Mouse (Mus musculus) thymus, postnatal 14 days (tissue): ENCODE data around the gene Atf6.

Experiments
- DNase-seq: peaks from one replicate; pipeline ENCODE4 v3.0.0; 2021

The Atf6 gene

DNA sequence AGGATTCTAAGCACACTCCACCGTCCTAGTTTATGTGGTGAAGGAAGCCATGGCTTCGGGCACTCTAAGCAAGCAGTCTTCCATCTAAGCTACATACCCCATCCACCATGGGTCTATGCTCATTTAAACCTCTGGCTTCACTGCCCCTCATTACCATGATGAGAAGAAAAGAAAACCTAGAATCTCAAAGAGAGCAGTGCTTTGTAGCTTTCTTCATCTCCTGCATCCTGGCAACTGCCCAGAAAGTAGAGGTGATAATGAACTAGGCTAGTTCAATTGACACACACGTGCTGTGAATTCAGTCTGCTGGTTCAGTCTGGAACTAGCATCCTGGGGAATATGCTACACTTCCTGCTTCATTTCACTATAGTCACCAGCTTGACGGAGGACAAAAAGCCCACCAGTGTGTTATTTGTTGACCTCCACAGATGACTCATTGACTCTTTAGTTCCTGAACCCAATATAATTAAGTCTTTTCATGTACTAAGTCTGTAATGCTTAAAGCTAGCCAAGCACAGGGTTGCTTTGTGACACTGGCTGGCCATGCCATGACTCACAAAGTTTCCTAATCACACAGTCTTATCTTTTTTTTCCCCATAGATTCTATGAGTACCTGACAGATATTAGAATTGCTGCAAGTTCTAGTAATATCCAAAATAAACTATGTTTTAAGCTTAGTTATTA, 162.5 kb downstream of the Atf6 start:
- no peak for DNase-seq

DNA sequence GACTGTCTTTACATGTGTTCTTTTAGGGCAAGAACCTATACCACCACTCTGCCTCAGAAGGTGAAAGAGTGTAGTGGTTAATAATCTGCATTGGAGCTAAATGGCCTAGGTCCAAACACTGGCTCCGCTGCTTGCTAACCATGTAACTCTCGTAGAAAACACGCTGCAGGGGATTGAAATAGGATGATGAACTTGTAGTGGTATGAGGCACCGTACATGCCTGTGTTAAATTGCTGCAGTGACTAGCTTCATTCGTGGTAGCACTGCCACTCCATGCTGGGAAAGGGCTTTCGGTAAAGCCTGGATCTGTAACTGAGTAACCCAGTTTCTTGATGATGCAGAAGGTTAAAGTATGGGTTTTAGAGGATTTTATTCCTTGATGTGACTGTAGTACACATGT, 163.5 kb downstream of the Atf6 start:
- no peak for DNase-seq

DNA sequence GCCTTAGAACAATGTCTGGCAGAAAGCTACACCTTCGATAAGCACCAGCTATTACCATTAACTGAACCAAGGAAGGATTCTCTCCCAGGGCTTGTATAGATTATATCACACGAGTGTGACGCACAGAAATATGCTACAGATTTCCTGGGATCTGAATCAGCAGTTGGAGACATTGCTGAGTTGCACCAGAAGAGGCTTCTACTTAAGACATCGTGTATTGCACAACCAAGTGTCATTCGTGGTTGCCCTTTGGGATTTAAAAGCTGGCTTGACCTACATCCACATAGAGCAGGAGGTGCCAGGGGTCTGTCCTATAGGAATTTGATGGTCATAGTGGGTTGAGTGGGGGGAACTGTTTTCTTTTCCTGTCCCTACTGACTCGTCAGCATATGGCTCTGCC, 164.6 kb downstream of the Atf6 start:
- no peak for DNase-seq

DNA sequence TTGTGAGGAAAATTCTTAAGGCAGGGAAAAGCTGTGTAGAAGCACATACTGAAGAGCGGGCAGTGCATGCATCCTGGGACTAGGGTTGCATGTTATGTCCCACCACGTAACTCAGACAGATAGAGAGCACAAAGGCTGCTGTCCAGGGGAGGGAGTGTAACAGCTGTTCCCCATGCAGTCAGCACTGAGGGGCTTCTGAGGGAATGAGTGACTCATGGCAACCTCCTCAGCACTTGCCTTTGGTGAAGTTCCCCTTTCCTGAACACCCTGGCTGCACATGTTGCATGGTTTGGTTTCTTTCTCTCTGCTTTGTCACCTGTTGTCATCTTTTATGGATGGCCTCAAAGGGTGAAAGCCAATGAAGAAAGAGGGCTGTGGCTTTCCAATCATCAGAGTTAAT, 165.3 kb downstream of the Atf6 start:
- DNase-seq: no peak

DNA sequence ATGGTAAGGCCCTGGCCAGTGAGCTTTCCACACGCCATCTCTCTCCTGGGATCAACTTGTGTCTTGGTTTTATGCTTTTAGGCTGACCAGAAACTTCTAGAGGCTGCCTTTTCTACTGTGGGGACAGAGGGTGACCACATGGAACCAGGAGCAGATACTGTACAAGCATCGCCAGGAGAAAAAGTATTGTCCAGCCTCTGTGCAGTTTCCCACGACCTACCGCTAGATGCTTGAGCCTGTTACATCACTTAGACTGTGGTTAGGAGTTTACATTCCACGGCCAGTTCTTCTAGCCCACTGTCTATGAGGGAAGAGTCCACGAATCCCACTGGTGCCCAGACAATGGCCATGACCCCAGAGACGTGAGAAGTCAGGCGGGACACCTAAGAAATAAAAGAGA, 166.0 kb downstream of the Atf6 start:
- DNase-seq: no peak

DNA sequence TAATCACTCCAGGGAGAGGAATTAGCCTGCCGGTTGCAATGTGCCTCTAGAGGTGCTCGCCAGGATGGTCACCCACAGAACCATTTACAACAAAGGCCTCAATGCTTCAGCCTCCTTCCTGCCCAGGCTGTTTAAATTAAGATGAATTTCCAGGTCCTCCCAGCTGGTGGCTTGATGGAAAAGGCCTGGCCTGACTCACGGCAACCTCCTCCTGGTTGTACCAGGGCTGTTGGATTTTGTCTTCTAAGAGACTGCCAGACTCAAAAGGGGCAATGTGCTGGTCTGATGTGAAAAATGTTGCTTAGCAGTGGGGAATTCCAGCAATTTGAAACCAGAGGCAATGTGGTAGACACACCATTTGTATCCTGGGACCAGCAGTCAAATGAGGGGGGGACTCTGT, 166.4 kb downstream of the Atf6 start:
- no peak for DNase-seq

DNA sequence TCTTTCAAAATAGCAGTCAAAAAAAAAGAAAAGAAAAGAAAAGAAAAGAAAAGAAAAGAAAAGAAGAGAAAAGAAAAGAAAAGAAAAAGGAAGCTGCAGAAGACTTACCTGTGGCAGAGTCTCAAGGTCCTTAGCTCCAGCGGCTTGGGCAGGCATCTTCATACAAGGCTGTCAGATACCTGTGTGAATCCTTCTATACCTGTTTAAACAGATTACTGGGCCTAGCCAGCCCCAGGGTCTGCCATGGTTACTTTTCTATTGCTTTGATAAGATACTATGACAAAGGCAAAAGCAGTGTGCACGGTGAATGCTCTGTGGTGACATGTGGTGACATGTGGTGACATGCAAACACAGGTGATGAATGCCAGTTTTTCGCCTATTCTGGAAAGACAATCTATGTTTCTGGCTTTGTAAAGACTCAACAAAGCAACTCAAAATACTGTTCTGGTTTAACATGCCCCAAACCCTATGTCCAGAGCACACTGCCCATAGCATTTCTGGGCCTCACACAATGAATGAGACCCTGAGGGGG, 167.0 kb downstream of the Atf6 start:
- DNase-seq: no peak

DNA sequence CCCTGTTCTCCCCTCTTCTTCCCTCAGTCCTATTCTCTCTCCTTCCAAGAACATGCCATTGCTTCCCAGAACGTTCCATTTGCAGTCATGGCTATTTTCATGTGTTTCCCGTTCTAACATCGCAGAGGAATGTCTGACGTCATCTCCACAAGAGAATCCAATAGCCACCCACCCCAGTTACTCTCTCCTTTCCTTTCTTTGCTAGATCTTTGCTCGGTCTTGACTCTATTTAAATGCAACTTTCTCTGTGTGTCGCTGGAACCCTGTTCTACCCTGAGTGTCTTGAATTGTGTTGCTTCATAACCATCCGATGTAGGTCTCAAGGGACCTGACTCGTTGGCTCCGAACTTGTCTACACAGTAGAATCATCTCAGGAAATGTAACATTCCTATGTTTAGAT, 168.0 kb downstream of the Atf6 start:
- no peak for DNase-seq

DNA sequence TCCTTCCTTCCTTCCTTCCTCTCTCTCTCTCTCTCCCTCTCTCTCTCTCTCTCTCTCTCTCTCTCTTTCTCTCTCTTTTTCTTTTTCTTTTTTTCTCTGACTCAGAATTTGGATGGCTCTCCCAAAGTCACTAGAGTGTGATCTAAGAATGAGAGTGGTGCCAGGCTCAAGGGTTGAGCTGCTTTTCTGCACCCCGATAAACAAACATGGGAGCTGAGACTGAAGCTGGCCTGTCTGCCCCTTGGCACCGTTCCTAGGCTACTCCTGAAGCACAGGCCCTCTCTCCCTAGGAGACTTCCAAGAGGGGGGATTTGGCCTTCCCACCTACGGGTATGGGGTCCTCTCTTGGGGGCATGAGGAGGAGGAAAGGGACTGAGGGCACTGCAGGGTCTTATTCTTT, 168.8 kb downstream of the Atf6 start:
- no peak for DNase-seq

DNA sequence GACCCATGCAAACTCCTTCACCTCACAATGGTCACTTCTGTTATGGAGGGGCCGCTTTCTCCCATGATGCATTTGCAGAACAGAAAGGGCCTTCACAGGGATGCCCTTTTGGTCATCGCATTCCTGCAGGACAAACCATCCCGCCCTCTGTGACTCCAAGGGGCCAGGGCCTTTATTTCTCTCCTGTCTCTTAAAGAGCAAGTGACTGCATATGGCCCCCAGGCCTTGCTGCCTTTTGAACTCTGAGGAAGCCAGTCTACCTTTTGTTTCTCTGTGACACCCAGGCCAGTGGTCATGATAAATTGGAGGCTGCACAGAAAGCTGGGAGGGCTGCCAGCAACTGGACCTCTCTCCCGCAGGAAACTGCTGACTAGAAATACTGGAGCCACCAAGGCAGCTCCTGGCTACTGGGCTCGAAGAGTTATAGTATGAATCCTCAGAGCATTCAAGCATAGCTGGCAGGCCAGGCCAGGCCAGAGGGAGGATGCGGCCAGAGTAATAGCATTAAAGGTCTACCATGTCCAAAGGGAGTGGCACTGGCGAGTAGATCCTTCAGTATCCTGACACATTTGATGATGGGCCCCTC, 169.7 kb downstream of the Atf6 start:
- DNase-seq: no peak

DNA sequence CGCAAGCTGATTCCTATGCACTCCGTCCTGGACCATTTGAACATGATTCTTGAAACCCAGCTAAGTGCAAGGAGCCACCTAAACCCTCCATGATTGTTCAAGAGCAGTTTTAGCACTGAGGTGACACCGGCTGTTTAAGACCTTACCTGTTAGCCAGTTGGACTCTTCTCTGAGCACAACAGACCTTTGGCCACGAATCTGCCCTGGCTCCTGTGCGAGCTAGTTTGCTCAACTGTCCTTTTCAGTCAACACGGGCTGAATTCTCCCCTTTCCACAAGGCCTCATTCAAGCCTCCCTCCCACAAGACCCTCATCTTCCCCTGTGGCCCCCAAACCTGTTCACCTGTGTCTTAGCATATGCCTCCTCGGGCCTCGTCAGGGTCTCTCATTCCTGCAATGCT, 170.6 kb downstream of the Atf6 start:
- DNase-seq: no peak

DNA sequence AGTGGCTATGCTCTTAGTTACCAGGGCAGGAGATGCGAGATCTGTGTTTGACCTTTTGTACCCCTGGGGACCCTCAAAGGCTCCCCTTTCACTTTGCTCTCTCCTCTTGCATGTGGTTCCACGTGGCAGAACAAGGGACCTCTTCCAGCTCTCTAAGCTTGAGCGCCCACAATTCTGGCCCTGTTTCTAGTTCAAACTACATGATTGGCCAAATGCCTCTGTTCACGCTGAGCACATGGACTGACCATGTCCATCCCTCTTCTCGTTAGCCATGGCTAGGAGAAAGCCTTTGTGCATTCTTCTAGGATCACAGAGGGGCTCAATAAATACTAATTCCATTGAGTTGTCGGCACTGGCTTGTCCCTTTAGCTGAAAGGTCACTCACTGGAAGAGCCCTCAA, 172.2 kb downstream of the Atf6 start:
- no peak for DNase-seq

DNA sequence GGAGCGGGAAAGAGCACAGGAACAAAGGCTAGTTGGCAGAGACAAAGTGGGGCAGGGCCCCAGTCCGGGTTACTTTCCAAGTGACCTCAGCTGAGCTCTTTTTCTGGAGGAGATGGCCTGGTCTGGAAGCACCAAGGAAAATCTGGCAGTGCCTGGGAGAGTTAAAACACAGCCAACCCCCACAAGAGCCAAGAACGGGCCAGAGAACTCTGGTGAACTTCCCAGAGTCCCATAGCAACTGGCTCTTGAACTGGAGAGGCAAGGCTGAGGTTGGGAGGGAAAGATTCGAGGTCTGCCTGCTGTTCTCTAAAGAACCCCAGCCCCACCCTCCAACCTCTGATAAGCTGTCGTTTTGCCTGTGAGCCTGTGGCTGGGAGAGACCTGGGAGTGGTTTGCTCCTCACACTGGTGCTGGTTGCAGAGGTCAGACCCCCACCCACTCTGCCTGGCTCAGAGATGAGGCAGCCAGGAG, 172.7 kb downstream of the Atf6 start:
- no peak for DNase-seq

DNA sequence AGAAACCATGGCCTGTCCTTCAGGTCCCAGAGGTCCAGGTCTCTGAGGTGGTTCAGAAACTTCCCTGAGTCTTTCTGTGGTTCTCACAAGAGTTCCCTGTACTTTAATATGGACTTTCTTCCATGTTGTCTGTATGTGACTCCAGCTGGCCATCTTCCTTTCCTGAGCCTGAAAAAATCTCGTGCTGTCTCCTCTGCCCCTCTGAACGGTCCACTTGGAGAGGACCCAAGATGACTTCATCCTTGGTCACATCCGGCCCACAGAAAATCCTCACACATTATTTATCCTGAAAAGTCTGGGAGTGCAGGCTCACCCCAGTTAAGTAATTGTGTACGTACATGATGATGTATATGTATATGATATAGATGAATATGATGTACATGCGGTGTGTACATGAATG, 176.3 kb downstream of the Atf6 start:
- no peak for DNase-seq

DNA sequence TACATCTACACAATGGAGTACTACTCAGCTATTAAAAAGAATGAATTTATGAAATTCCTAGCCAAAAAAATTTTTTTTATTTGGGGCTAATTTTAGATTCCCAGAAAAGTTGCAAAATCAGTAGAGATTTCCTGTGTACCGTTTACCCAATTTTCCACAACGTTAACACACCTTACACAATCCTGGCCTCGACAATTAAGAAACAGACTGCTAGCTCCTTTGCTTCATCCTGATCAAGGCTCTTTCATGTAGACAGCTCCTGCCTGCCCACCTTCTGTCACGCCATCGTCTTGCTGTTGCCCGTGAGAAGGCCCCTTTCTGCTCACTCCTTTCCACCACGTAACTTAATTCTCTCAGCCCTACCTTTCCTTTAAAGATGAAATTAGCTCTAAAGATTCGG, 177.8 kb downstream of the Atf6 start:
- DNase-seq: no peak

DNA sequence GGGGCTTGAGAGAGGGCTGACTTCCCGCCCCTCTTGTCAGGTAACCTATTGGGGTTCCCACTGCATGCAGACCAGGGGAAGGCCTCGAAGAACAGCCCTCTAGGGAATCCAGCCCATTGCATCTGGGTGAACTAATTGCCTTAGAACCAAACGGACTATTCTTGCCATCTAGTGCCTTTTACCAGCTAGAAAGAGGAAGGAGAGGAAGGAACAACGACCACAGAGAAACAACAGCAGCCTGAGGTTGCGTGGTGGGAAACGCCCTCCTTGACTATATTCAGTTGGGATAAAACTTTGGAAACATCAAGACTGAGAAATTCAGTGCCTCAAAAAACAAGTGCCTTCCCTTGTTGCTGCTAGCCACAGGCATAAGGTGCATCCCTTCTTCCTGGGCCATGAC, 183.7 kb downstream of the Atf6 start:
- DNase-seq: no peak

DNA sequence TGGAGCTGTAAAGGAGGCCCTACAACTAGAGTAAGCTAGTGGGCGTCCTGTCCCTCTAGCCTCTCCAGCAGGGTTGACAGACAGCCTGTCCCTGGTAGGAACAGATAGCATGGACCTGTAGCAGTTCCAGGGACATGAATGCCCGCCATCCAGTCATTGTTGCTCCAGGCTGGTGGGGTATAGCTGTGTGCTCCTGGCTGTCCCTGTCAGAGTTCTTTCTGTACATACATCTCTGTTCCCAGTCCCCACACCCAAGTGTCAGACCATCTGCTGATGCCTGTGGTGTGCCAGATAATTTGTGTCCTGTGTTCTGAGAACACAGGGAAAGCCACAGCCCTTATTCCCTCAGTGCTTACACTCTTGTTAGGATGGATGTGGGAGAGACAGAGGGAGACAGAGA, 187.9 kb downstream of the Atf6 start:
- DNase-seq: no peak

DNA sequence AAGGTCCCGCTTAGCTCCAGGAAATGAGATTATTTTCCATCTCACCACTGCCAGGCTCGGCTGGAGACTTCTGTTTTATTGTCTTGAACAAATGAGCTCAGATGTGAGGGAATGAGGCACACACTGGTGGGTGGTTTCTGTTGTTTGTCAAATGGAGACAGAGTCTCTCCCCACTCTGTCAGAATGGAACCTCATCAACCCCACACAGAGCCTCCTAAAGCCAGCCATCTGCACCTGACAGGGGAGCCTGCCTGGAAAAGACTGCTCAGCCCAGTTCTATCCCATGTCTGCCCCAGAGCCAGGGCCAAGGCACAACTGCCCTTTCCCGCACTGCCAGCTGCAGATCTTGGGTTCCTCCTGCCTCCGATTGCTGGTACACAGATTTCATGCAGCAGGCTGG, 188.7 kb downstream of the Atf6 start:
- DNase-seq: no peak

DNA sequence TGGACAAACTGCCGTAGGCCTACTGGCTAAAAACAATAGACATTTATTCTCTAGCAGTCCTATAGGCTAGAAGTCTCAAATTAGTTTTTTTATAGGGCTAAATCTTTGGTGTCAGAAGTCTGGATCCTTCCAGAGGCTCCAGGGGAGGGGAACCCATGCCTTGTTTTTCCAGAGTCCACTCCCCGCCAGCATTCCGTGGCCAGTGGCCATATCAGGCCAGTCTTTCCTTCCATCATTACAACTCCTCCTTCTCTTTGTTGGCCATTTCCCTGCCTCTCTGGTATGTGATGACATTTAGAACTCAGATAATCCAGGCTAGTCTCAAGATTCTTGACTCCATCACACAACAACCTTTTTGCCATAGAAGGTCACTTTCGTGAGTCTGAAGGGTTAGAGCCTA, 189.9 kb downstream of the Atf6 start:
- DNase-seq: no peak

DNA sequence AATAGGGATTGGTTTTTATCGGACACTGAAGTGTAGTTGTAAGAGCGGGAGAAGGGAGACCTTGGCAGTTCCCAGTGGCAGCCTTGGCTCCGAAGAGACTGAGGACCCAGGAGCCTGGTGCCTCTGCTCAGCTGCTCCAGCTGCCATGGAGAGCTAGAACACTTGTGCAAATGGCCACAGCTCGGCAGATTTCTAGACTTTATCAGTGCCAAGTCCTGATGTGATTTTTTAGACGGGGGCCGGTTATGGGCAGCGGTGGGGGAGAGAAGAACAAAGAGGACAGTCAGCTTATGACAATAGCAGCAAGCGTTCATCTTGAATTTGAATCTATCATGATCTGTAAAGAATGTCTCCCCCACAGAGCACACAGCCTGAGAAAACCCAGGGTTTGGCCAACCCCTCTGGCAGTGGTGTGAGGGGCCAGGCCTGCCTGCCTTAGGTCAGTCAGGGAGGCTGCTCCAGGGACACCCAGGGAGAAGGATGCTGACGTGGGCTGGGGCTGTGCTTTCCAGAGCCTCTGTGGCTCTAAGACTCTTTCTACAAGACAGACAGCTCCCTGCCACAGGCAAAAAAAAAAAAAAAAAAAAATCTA, 193.3 kb downstream of the Atf6 start:
- no peak for DNase-seq

DNA sequence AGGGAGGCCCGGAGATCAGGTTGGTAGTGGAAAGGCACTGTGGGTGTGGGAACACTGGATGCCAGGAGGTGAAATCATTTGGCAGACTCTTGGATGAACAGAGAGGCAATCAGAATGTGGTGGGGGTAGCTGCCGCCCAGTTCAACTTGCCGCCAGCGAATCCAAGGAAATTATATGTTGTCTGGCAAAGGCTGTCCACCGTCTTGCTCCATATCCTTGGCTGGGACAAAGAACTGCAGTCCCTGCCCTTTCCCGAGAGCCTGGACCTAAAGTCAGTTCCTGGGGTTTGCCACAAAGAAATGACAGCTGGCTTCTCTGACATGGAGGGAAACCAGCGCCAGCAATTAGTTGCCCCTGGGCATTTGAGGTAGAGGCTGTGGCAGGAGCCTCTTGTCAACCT, 202.4 kb downstream of the Atf6 start:
- no peak for DNase-seq

DNA sequence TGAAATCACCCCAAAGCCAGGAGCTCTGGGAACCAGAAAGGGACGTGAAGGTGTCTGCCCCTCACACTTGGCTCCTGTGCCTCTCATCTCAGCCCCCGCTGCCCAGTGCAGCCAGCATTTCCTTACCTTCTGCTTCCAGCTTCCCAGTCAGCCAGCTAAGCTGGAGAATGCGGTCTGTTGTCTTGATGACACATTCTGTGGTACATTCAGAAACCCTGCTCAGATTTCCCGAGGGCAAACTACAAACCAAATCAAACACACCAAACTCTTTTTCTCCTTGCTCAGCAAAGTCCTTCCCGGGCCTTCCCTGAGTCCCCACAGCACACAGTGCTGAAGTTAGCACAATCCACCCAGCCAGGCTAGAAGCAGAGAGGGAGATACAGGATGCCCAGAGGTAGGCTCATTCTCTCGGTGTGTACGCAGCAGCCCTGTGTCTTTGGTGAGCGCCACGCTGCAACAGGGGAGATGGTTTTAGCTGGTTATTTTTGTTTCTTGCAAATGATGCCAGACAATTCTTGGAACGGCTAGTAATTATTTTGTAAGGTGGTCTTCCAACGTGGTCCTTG, 202.9 kb downstream of the Atf6 start:
- DNase-seq: no peak

DNA sequence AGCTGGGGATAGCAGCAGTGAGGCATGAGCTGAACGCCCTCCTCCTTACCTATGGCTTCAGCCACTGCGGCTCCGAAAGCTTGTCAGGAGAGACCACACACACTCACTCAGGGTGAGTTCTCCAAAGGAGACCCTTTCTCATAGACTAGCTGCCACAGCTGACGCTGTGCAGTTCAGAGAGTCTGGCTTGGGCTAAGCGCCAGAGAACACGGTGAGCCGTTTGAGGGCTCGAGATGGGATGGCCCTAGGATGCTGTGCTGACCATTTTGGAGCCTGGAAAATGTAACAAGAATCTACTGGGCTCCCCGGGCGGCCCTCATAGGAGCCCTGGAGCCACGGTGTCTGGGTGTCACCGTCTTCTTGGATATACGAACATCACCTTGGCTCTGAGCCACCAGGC, 208.3 kb downstream of the Atf6 start:
- DNase-seq: no peak

DNA sequence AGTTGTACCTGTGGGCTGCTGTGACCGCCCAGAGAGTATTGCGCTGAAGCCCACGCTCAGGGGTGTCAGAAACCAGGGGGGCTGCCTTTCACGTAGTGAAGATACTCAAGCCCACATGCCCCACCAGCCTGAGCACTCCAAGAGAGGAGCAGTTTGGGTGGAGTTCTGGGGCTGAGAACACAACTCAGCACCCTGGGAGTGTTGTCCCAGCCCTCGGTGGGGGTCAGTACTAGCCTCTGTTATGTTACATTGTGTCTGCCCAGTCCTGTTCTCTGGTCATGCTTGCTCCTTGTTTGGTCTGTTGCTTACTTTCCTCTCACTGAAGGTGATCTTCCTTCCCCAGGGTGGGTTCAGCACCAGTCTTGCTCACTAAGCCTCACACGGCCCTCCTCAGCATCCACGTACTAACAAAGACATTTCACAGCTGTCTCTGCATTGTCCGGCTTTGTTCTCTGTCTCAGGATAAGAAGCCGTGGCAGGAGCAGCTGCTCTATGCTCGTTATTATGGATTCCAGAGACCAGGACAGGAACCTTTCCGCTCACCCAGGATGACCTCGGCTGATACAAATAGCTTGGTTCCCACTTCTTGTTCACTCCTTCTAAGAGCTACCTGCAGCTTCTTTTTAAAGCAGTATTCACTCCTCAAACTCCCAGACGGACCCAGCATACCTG, 209.8 kb downstream of the Atf6 start:
- DNase-seq: no peak
